Mouse (Mus musculus): ENCODE measurements around the gene Tgoln1. TPM values are rescaled to one million over a fixed set of nuclear protein-coding genes. Genes with fewer than 3 reads are reported as not detected.

Gene Tgoln1
- 22.5 and 39.6 TPM in 2 replicates for polyA plus RNA-seq (2014; fragmentation: Nextera tagmentation; extraction: Ambion mirVana)

- Histone ChIP-seq H3K27me3 (ENCODE audit: control insufficient read depth, insufficient read depth, low read length) (no peaks in the 10 kb centered on the region), H3K4me1 (ENCODE audit: control insufficient read depth, insufficient read depth, low read length) (peaks cover 25% of the 10 kb centered on the region), H3K4me2 (replicated peaks; ENCODE audit: low read depth, low read length) (peak within 1 kb of the TSS; percentile 92), H3K9ac (ENCODE audit: low read depth, low read length) (peak within 1 kb of the TSS; percentile 73), H3K36me3 (ENCODE audit: control insufficient read depth, insufficient read depth, low read length) (peaks cover 15% of the 10 kb centered on the region), H3K4me3 (ENCODE audit: low read length) (peak within 1 kb of the TSS; percentile 88), H3K9me3 (ENCODE audit: control insufficient read depth, low read length) (no peaks in the 10 kb centered on the region), H3K27ac (ENCODE audit: low read depth, low read length) (peak within 1 kb of the TSS; percentile 92)
- peak; percentile 96 for ATAC-seq (ENCODE audit: low FRiP score, low TSS enrichment)
- under 1% methylated on average over 40 of the region's 41 CpGs for WGBS
Measured at GRCm38 (mm10) chr6:72616643-72617288, at the start of gene Tgoln1. Gene Tgoln1 (minus strand): TSS chr6:72617000.

GRCm38 (mm10) chr6:72664290-72664689, 47.5 kb upstream of the Tgoln1 start:
- H3K9ac ChIP-seq (ENCODE audit: low read depth, low read length): no peak overlapping the region
- no peak overlapping the region for H3K4me3 ChIP-seq (ENCODE audit: low read length)
- no peak overlapping the region for H3K27ac ChIP-seq (ENCODE audit: low read depth, low read length)
- no peaks in the 10 kb centered on the region for H3K36me3 ChIP-seq (ENCODE audit: control insufficient read depth, insufficient read depth, low read length)
- 55% methylated on average over 8 of the region's 8 CpGs for WGBS
- no peaks in the 10 kb centered on the region for H3K27me3 ChIP-seq (ENCODE audit: control insufficient read depth, insufficient read depth, low read length)
- no peak for ATAC-seq (ENCODE audit: low FRiP score, low TSS enrichment)
- no peaks in the 10 kb centered on the region for H3K9me3 ChIP-seq (ENCODE audit: control insufficient read depth, low read length)
- peaks cover 43% of the 10 kb centered on the region for H3K4me1 ChIP-seq (ENCODE audit: control insufficient read depth, insufficient read depth, low read length)
- no peak overlapping the region for H3K4me2 ChIP-seq (replicated peaks; ENCODE audit: low read depth, low read length)

- no peaks in the 10 kb centered on the region for H3K36me3 ChIP-seq (ENCODE audit: control insufficient read depth, insufficient read depth, low read length)
- H3K4me3 ChIP-seq (ENCODE audit: low read length): no peak overlapping the region
- peak overlapping the region; percentile 67 for H3K27ac ChIP-seq (ENCODE audit: low read depth, low read length)
- no peak overlapping the region for H3K9ac ChIP-seq (ENCODE audit: low read depth, low read length)
- ATAC-seq (ENCODE audit: low FRiP score, low TSS enrichment): no peak
- no peaks in the 10 kb centered on the region for H3K9me3 ChIP-seq (ENCODE audit: control insufficient read depth, low read length)
- H3K27me3 ChIP-seq (ENCODE audit: control insufficient read depth, insufficient read depth, low read length): no peaks in the 10 kb centered on the region
- H3K4me2 ChIP-seq (replicated peaks; ENCODE audit: low read depth, low read length): no peak overlapping the region
- H3K4me1 ChIP-seq (ENCODE audit: control insufficient read depth, insufficient read depth, low read length): peaks cover 42% of the 10 kb centered on the region
- 43% methylated on average over 1 of the region's 1 CpGs for WGBS
Measured at GRCm38 (mm10) chr6:72663000-72663399, 46.2 kb upstream of the Tgoln1 start.

GRCm38 (mm10) chr6:72660391-72660720, 43.6 kb upstream of the Tgoln1 start:
- H3K27me3 ChIP-seq (ENCODE audit: control insufficient read depth, insufficient read depth, low read length): no peaks in the 10 kb centered on the region
- WGBS: 66% methylated on average over 6 of the region's 6 CpGs
- H3K27ac ChIP-seq (ENCODE audit: low read depth, low read length): peak overlapping the region; percentile 60; the same call in 1 of the 2 replicates
- no peak for ATAC-seq (ENCODE audit: low FRiP score, low TSS enrichment)
- no peaks in the 10 kb centered on the region for H3K36me3 ChIP-seq (ENCODE audit: control insufficient read depth, insufficient read depth, low read length)
- no peak overlapping the region for H3K9ac ChIP-seq (ENCODE audit: low read depth, low read length)
- H3K9me3 ChIP-seq (ENCODE audit: control insufficient read depth, low read length): no peaks in the 10 kb centered on the region
- peaks cover 53% of the 10 kb centered on the region for H3K4me1 ChIP-seq (ENCODE audit: control insufficient read depth, insufficient read depth, low read length)
- no peak overlapping the region for H3K4me2 ChIP-seq (replicated peaks; ENCODE audit: low read depth, low read length)
- H3K4me3 ChIP-seq (ENCODE audit: low read length): no peak overlapping the region

GRCm38 (mm10) chr6:72659717-72660390, 43.1 kb upstream of the Tgoln1 start:
- Histone ChIP-seq H3K9me3 (ENCODE audit: control insufficient read depth, low read length) (no peaks in the 10 kb centered on the region), H3K4me1 (ENCODE audit: control insufficient read depth, insufficient read depth, low read length) (peaks cover 54% of the 10 kb centered on the region), H3K27me3 (ENCODE audit: control insufficient read depth, insufficient read depth, low read length) (no peaks in the 10 kb centered on the region), H3K27ac (ENCODE audit: low read depth, low read length) (peak overlapping the region; percentile 60; the same call in 1 of the 2 replicates), H3K9ac (ENCODE audit: low read depth, low read length) (no peak overlapping the region), H3K4me2 (replicated peaks; ENCODE audit: low read depth, low read length) (no peak overlapping the region), H3K4me3 (ENCODE audit: low read length) (no peak overlapping the region), H3K36me3 (ENCODE audit: control insufficient read depth, insufficient read depth, low read length) (no peaks in the 10 kb centered on the region)
- ATAC-seq (ENCODE audit: low FRiP score, low TSS enrichment): peak; percentile 20; the same call in 1 of the 2 replicates
- WGBS: 31% methylated on average over 8 of the region's 8 CpGs

GRCm38 (mm10) chr6:72658006-72658405, 41.2 kb upstream of the Tgoln1 start:
- WGBS: 66% methylated on average over 3 of the region's 3 CpGs
- Histone ChIP-seq H3K36me3 (ENCODE audit: control insufficient read depth, insufficient read depth, low read length) (no peaks in the 10 kb centered on the region), H3K27me3 (ENCODE audit: control insufficient read depth, insufficient read depth, low read length) (no peaks in the 10 kb centered on the region), H3K9ac (ENCODE audit: low read depth, low read length) (no peak overlapping the region), H3K27ac (ENCODE audit: low read depth, low read length) (no peak overlapping the region), H3K4me2 (replicated peaks; ENCODE audit: low read depth, low read length) (no peak overlapping the region), H3K4me3 (ENCODE audit: low read length) (no peak overlapping the region), H3K4me1 (ENCODE audit: control insufficient read depth, insufficient read depth, low read length) (peaks cover 58% of the 10 kb centered on the region), H3K9me3 (ENCODE audit: control insufficient read depth, low read length) (no peaks in the 10 kb centered on the region)
- ATAC-seq (ENCODE audit: low FRiP score, low TSS enrichment): no peak

GRCm38 (mm10) chr6:72656053-72656442, 39.2 kb upstream of the Tgoln1 start:
- peaks cover 52% of the 10 kb centered on the region for H3K4me1 ChIP-seq (ENCODE audit: control insufficient read depth, insufficient read depth, low read length)
- peak overlapping the region; percentile 18; the same call in 1 of the 2 replicates for H3K9ac ChIP-seq (ENCODE audit: low read depth, low read length)
- no peaks in the 10 kb centered on the region for H3K36me3 ChIP-seq (ENCODE audit: control insufficient read depth, insufficient read depth, low read length)
- H3K27ac ChIP-seq (ENCODE audit: low read depth, low read length): peak overlapping the region; percentile 94
- no peaks in the 10 kb centered on the region for H3K9me3 ChIP-seq (ENCODE audit: control insufficient read depth, low read length)
- peak overlapping the region; percentile 26; the same call in 1 of the 2 replicates for H3K4me3 ChIP-seq (ENCODE audit: low read length)
- H3K4me2 ChIP-seq (replicated peaks; ENCODE audit: low read depth, low read length): peak overlapping the region; percentile 46
- WGBS: 55% methylated on average over 7 of the region's 7 CpGs
- ATAC-seq (ENCODE audit: low FRiP score, low TSS enrichment): no peak
- H3K27me3 ChIP-seq (ENCODE audit: control insufficient read depth, insufficient read depth, low read length): no peaks in the 10 kb centered on the region

- Histone ChIP-seq H3K4me2 (replicated peaks; ENCODE audit: low read depth, low read length) (peak overlapping the region; percentile 46), H3K36me3 (ENCODE audit: control insufficient read depth, insufficient read depth, low read length) (no peaks in the 10 kb centered on the region), H3K27me3 (ENCODE audit: control insufficient read depth, insufficient read depth, low read length) (no peaks in the 10 kb centered on the region), H3K4me3 (ENCODE audit: low read length) (peak overlapping the region; percentile 26), H3K4me1 (ENCODE audit: control insufficient read depth, insufficient read depth, low read length) (peaks cover 52% of the 10 kb centered on the region), H3K27ac (ENCODE audit: low read depth, low read length) (peak overlapping the region; percentile 94), H3K9me3 (ENCODE audit: control insufficient read depth, low read length) (no peaks in the 10 kb centered on the region), H3K9ac (ENCODE audit: low read depth, low read length) (peak overlapping the region; percentile 29; the same call in 1 of the 2 replicates)
- ATAC-seq (ENCODE audit: low FRiP score, low TSS enrichment): peak; percentile 94
- 6% methylated on average over 20 of the region's 20 CpGs for WGBS
Measured at GRCm38 (mm10) chr6:72655309-72656052, 38.7 kb upstream of the Tgoln1 start.
